Mouse (Mus musculus) liver, embryonic 14.5 days (tissue): ENCODE measurements around the gene Ankrd13b. TPM values are rescaled to one million over a fixed set of nuclear protein-coding genes. Genes with fewer than 3 reads are reported as not detected.

Experiments used
- ATAC-seq: fragments of 200-750 bp; cut with Nextera tagmentation; 2 replicates; pipeline ENCODE4 v1.8.0; 2017; ENCODE audit warnings: moderate number of reproducible peaks, mild to moderate bottlenecking, moderate library complexity; ENCODE audit not compliant: insufficient read depth
- DNase-seq, 3 experiments: peaks; one replicate each; pipeline ENCODE4 v3.0.0-alpha.2; 2012 to 2013; ENCODE audit warnings: low read depth in 3 of 3, low spot score in 3 of 3
- H3K27ac ChIP-seq: fragments of 300-500 bp; sonication (generic); 2 replicates; pipeline ENCODE4 v1.5.1; 2014; ENCODE audit warnings: moderate library complexity, mild to moderate bottlenecking, control low read depth, inconsistent platforms
- H3K27me3 ChIP-seq: fragments of 300-500 bp; sonication (generic); 2 replicates; pipeline ENCODE4 v1.6.1; 2014; ENCODE audit warnings: mild to moderate bottlenecking, low read length, moderate library complexity; ENCODE audit not compliant: control insufficient read depth, insufficient read depth
- H3K36me3 ChIP-seq: fragments of 300-500 bp; sonication (generic); replicated peaks from 2 replicates; pipeline ENCODE4 v1.6.1; 2014; ENCODE audit warnings: low read depth; ENCODE audit not compliant: control insufficient read depth, insufficient read depth
- H3K4me1 ChIP-seq, 2 experiments: fragments of 200-500 bp in 1 of 2; fragments of 300-500 bp in 1 of 2; sonication (generic) in 1 of 2; replicated peaks; 2 replicates each; pipeline ENCODE4 v1.6.1; 2012 to 2014; ENCODE audit warnings: antibody characterized with exemption in 1 of 2, inconsistent platforms in 1 of 2, low read length in 1 of 2; ENCODE audit not compliant: control insufficient read depth in 2 of 2, insufficient read depth in 2 of 2
- H3K4me2 ChIP-seq: fragments of 300-500 bp; sonication (generic); 2 replicates; pipeline ENCODE4 v1.6.1; 2014; ENCODE audit warnings: low read depth, mild to moderate bottlenecking, control low read depth, moderate library complexity
- H3K4me3 ChIP-seq, 2 experiments: fragments of 200-500 bp in 1 of 2; fragments of 300-500 bp in 1 of 2; sonication (generic) in 1 of 2; 2 replicates each; pipeline ENCODE4 v1.5.1; 2012 to 2014; ENCODE audit warnings: low read depth in 2 of 2, low read length in 2 of 2, mild to moderate bottlenecking in 2 of 2, control low read depth in 1 of 2, inconsistent platforms in 1 of 2, moderate library complexity in 1 of 2; ENCODE audit not compliant: insufficient read depth in 1 of 2
- H3K9ac ChIP-seq: fragments of 300-500 bp; sonication (generic); replicated peaks from 2 replicates; pipeline ENCODE4 v1.6.1; 2014; ENCODE audit warnings: mild to moderate bottlenecking, control low read depth, moderate library complexity
- H3K9me3 ChIP-seq: fragments of 300-500 bp; sonication (generic); 2 replicates; pipeline ENCODE4 v1.6.1; 2016; ENCODE audit warnings: low read length, mixed read lengths; ENCODE audit not compliant: control insufficient read depth
- CTCF ChIP-seq: IDR thresholded peaks from 2 replicates; pipeline ENCODE4 v1.5.1; 2016; ENCODE audit warnings: antibody characterized with exemption, low read depth, control low read depth
- EP300 ChIP-seq: IDR thresholded peaks from 2 replicates; pipeline ENCODE4 v1.6.1; 2016; ENCODE audit warnings: antibody characterized with exemption, low read depth
- WGBS: fragments of 180-500 bp; shearing (Covaris S2); extraction: QIAGEN DNeasy Blood & Tissue Kit; methylation state at CpG from one replicate; pipeline ENCODE4 v1.1.7; 2014; ENCODE audit not compliant: insufficient replicate concordance; 5-methylcytosine and 5-hydroxymethylcytosine counted together
- polyA plus RNA-seq, 2 experiments: library from polyadenylated mRNA; depleted of rRNA in 1 of 2; stranded (reverse) in 1 of 2; unstranded in 1 of 2; fragments of >200 nt; fragmentation: Nextera tagmentation in 1 of 2; extraction: Ambion mirVana in 1 of 2; gene quantifications; 2 replicates each; pipeline versions ENCODE4 v1.2.1 to v1.2.3; 2012 to 2014

Ankrd13b gene
- polyA plus RNA-seq, 2 experiments: 0.67 to 4.1 TPM

DNA sequence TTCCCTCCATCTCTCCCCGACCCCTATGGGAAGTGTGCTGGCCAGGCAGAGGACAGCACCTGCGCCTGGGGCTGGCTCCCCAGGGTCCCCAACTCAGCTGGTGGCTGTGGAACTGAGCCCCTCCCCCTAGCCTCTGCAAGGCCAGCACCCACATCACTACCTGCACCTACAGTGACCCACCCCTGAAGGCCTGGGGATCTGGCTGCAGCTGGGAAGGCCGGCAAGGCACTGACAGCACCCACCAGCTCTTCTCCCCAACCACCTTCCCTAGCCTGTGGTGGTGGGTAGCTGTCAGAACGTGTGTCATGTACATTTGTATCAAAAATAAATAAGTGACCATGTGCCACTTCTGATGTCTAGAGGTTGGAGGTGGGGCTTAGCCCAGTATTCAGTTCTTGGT lies 17.9 kb upstream of the Ankrd13b start:
- H3K27me3 ChIP-seq: no peaks in the 10 kb centered on the region
- WGBS: 69% methylated on average over 4 of the region's 4 CpGs
- no peak overlapping the region for H3K9ac ChIP-seq
- H3K4me2 ChIP-seq: no peak overlapping the region
- TF ChIP-seq EP300: no peak
- no peak for TF ChIP-seq CTCF
- ATAC-seq (no peak), DNase-seq (no peak)
- no peaks in the 10 kb centered on the region for H3K9me3 ChIP-seq
- H3K36me3 ChIP-seq: no peaks in the 10 kb centered on the region; the same call in 1 of the 2 replicates
- H3K4me1 ChIP-seq: peaks cover under 1 to 3% of the 10 kb centered on the region in 2 experiments
- no peak overlapping the region for H3K4me3 ChIP-seq
- no peak overlapping the region for H3K27ac ChIP-seq

DNA sequence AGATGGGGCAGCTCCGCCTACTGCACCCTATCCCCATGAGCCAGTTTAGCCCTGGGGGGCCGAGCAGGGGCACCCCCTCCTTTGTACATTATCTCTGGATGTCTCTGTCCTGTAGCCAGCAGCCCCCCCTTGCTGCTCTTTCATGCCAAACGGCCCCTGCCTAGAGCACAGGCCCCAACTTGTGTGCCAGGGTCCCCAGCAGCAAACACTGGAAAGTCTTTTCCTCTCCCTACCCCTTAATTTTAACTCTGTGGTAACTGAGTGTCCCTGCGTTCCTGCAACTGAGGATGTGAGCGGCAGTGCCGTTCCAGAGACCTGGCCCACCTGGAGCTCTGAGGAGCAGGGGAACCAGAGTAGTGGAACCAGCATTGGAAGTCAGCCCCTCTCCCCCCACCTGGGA lies 17.5 kb upstream of the Ankrd13b start:
- TF ChIP-seq EP300 (no peak), CTCF (no peak)
- ATAC-seq (no peak), DNase-seq (no peak)
- Histone ChIP-seq H3K27me3 (no peaks in the 10 kb centered on the region), H3K4me2 (no peak overlapping the region), H3K4me1 (no peaks in the 10 kb centered on the region; a peak in 2 of 4 replicates), H3K4me3 (no peak overlapping the region), H3K9me3 (no peaks in the 10 kb centered on the region), H3K27ac (no peak overlapping the region), H3K36me3 (no peaks in the 10 kb centered on the region; the same call in 1 of the 2 replicates), H3K9ac (no peak overlapping the region)
- 76% methylated on average over 6 of the region's 6 CpGs for WGBS

DNA sequence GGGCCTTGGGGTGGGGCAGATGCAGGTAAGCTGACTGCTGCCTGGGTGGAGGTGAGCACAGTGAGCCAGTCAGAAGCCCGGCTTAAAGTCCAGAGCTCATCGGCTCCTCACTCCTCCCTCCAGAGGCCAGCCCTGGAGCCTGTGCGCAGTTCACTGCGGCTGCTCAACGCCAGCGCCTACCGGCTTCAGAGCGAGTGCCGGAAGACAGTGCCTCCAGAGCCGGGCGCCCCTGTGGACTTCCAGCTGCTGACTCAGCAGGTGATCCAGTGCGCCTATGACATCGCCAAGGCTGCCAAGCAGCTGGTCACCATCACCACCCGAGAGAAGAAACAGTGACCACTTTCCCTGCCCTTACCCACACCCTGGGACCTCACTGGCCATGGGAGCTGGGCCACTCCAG lies 16.8 kb upstream of the Ankrd13b start:
- Histone ChIP-seq H3K9ac (no peak overlapping the region), H3K4me2 (no peak overlapping the region), H3K4me3 (no peak overlapping the region), H3K27ac (no peak overlapping the region), H3K27me3 (no peaks in the 10 kb centered on the region), H3K9me3 (no peaks in the 10 kb centered on the region), H3K4me1 (no peaks in the 10 kb centered on the region; a peak in 2 of 4 replicates), H3K36me3 (no peaks in the 10 kb centered on the region; the same call in 1 of the 2 replicates)
- DNase-seq: no peak
- no peak for ATAC-seq
- TF ChIP-seq CTCF: no peak
- TF ChIP-seq EP300: no peak
- 86% methylated on average over 14 of the region's 14 CpGs for WGBS

DNA sequence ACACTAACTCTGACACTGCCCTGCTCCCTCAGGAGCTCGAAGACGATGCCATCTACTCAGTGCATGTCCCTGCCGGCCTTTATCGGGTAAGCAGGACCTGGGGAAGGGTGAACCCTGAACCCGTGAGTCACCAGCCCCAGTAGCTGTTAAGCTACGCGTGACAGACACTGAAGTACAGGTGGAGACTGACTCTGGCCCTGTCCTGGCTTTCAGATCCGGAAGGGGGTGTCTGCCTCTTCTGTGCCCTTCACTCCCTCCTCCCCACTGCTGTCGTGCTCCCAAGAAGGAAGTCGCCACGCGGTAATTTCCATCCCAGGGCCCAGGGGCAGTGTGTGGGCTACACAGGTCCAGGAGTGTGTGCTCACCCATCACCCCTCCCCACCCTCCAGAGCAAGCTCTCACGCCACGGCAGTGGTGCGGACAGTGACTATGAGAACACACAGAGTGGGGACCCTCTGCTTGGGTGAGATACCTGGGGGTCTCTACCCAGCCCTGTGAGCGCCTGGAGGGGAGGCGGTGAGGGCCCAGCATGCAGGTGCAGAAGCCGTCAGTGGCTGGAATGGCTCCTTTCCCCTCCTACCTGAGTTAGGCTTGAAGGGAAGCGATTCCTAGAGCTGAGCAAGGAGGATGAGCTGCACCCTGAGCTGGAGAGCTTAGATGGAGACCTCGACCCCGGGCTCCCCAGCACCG lies 16.0 kb upstream of the Ankrd13b start:
- 82% methylated on average over 22 of the region's 22 CpGs for WGBS
- H3K4me1 ChIP-seq: no peaks in the 10 kb centered on the region; a peak in 2 of 4 replicates
- H3K4me2 ChIP-seq: no peak overlapping the region
- H3K27me3 ChIP-seq: no peaks in the 10 kb centered on the region
- no peaks in the 10 kb centered on the region; the same call in 1 of the 2 replicates for H3K36me3 ChIP-seq
- no peaks in the 10 kb centered on the region for H3K9me3 ChIP-seq
- no peak for DNase-seq
- no peak overlapping the region for H3K27ac ChIP-seq
- no peak overlapping the region for H3K9ac ChIP-seq
- H3K4me3 ChIP-seq: no peak overlapping the region
- ATAC-seq: no peak
- TF ChIP-seq CTCF (no peak), EP300 (no peak)

DNA sequence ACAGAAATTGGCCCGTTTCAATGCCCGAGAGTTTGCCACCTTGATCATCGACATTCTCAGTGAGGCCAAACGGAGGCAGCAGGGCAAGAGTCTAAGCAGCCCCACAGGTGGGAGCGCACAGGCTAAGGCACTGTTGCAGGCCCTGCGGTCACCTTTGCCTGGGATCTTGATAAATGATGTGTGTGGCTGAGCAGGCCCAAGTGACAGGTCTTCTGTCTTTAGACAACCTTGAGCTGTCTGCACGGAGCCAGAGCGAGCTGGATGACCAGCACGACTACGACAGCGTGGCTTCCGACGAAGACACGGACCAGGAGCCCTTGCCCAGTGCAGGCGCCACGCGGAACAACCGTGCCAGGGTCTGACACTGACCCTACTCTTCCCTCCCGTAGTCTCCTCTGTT lies 14.9 kb upstream of the Ankrd13b start:
- DNase-seq: no peak

More for the DNA sequence above, 14.9 kb upstream of the Ankrd13b start:
- no peaks in the 10 kb centered on the region for H3K9me3 ChIP-seq
- H3K9ac ChIP-seq: no peak overlapping the region
- no peak for ATAC-seq
- H3K27me3 ChIP-seq: no peaks in the 10 kb centered on the region
- TF ChIP-seq CTCF (no peak), EP300 (no peak)
- H3K4me2 ChIP-seq: no peak overlapping the region
- H3K36me3 ChIP-seq: no peaks in the 10 kb centered on the region; the same call in none of the 2 replicates
- no peak overlapping the region for H3K4me3 ChIP-seq
- WGBS: 88% methylated on average over 19 of the region's 19 CpGs
- H3K27ac ChIP-seq: no peak overlapping the region
- no peaks in the 10 kb centered on the region; a peak in 2 of 4 replicates for H3K4me1 ChIP-seq
